Mouse (Mus musculus) thymus, adult 18-20 months (tissue): ENCODE results near the gene Brms1.
"Not testable (repeated sequence)": the region's sequence is repeated elsewhere in the genome, so short reads cannot be mapped to it uniquely, and the experiment has no call there.

Experiments
- DNase-seq, 2 experiments: peaks; one replicate each; pipeline ENCODE4 v3.0.0; 2022; ENCODE audit warnings: mixed read lengths in 2 of 2

The Brms1 gene

DNA sequence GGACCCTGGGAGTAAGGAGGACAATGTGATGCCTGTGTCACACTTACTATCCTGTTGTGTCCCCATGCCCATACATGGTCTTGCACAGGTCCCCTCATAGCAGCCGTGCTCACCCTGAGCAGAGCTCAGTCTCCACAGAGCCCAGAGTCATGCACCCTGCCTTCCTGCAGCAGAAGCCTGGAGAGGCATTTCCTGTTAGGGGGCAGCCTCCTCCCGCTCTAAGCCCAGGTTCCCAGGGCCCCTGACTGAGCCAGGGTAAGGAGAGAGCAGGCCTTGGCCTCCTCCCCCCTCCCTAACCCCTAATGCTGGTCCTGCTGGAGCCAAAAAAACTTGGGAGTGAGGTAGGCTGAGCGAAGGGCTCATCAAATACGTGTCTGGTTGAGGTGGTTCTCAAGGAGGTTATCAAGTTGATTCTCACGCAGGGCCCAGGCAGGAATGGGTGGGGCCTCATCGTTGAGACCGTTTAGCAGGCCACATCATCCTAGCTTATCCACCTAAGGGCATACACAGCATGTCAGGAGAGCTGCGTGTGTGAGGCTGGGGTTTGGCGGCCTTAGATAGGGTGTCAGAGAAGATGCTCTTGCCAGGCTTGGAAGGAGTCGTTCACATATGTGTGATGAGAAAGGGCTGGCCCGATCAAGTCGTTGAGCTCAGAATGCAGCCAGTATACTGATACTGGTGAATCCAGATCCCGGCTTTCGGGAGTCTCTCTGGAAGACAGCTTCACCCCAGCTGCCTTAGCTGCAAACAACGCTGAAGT, 26.1 kb downstream of the Brms1 start:
- no peak for DNase-seq

DNA sequence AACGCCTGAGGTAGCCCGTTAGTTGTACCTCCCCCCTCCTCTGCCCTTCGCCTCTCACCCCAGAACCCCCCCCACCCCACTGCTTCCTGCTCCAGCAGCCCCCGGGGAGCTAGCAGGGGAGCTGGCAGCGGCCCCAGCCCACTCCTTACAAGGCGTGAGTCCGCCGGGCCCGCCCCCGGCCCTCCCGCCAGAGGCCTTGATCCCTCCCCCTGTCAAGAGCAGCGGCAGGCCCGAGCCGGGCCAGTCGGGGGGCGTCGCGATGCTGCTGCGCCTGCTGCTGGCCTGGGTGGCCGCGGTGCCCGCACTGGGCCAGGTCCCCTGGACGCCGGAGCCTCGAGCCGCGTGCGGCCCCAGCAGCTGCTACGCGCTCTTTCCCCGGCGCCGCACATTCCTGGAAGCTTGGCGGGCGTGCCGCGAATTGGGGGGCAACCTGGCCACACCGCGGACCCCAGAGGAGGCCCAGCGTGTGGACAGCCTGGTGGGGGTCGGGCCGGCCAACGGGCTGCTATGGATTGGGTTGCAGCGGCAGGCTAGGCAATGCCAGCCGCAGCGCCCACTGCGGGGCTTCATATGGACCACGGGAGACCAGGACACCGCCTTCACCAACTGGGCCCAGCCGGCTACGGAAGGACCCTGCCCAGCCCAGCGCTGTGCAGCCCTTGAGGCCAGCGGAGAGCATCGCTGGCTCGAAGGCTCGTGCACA, 26.9 kb downstream of the Brms1 start, which contains the start of gene Cd248:
Cd248 (plus strand) TSS at position 212 of the 703 bp plus-strand sequence.
- DNase-seq, result no peak

DNA sequence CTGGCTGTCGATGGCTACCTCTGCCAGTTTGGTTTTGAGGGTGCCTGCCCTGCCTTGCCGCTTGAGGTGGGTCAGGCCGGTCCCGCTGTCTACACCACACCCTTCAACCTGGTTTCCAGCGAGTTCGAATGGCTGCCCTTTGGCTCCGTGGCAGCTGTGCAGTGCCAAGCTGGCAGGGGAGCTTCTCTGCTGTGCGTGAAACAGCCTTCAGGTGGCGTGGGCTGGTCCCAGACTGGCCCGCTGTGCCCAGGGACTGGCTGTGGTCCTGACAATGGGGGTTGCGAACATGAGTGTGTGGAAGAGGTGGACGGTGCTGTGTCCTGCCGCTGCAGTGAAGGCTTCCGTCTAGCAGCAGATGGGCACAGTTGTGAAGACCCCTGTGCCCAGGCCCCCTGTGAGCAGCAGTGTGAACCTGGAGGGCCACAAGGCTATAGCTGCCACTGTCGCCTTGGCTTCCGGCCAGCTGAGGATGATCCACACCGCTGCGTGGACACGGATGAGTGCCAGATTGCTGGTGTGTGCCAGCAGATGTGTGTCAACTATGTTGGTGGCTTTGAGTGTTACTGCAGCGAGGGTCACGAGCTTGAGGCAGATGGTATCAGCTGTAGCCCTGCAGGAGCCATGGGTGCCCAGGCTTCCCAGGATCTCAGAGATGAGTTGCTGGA, 27.5 kb downstream of the Brms1 start:
- no peak for DNase-seq

DNA sequence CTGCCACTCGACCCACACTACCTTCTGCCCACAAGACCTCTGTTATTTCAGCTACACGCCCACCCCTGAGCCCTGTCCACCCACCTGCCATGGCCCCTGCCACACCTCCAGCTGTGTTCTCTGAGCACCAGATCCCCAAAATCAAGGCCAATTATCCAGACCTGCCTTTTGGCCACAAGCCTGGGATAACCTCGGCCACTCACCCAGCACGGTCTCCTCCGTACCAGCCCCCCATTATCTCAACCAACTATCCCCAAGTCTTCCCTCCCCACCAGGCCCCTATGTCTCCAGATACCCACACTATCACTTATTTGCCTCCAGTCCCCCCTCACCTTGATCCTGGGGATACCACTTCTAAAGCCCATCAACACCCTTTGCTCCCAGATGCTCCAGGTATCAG, 28.3 kb downstream of the Brms1 start:
- DNase-seq, result no peak

DNA sequence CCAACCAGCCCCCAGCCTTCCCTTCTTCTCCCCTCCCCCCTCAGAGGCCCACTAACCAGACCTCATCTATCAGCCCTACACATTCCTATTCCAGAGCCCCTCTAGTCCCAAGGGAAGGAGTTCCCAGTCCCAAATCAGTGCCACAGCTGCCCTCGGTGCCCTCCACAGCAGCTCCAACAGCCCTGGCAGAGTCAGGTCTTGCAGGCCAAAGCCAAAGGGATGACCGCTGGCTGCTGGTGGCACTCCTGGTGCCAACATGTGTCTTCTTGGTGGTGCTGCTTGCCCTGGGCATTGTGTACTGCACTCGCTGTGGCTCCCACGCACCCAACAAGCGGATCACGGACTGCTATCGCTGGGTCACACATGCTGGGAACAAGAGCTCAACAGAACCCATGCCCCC, 28.8 kb downstream of the Brms1 start:
- no peak for DNase-seq

DNA sequence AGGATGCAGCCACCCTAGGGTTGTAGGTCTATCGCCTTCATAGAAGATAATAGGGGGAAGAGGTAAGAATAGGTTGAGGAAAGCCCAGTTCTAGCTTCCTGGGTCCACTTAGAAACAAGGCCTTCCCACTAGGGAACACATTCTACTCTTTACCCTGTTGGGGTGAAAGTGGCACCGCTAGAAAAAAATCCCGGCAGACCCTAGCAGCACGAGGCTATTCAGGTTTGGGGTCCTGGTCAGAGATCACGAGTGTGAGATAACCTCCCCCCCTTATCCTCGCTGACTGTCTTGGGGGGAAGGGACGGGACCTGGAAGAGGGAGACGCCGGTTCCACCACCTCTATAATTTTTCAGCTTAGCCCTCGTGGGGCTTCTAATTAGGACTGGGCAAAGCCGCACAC, 29.9 kb downstream of the Brms1 start:
- DNase-seq, result no peak

DNA sequence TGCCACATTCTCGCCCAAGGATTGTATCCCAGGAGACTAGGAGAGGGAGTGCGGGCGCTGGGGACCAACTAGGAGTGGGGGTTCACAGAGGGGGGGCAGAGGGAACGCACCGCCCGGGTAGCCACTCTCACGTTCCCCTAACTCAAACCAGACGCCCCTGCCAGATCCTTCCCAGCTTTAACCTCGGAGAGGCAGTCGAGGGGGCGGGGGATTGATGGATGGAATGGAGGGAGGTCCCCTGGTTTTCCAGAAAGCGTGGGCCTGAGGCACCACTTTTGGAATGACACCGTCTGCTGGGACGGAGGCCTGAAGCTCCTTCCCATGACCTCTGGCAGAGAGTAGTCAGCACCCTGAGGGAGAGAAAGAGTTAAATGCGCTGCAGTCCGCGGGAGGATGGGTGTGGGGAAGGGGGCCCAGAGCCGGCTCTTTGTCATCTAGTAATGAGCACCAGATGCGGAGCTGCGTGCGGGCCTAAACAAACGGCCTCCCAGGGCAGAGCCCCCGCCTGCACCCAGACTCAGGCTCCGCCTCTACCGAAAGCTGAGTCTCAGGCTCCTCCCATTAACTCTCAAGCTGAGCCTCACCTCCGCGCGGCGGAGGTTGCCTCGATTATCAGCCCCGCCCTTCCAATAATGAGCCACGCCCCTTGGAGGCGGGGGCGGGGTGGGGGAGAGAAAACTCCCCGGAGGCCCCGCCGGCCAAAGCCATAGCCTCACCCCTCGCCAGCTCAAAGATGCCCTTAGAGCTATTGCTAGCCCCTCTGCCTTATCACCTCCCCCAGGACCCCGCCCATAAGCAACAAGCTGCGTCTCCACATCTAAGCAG, 30.6 kb downstream of the Brms1 start:
- DNase-seq, result no peak

DNA sequence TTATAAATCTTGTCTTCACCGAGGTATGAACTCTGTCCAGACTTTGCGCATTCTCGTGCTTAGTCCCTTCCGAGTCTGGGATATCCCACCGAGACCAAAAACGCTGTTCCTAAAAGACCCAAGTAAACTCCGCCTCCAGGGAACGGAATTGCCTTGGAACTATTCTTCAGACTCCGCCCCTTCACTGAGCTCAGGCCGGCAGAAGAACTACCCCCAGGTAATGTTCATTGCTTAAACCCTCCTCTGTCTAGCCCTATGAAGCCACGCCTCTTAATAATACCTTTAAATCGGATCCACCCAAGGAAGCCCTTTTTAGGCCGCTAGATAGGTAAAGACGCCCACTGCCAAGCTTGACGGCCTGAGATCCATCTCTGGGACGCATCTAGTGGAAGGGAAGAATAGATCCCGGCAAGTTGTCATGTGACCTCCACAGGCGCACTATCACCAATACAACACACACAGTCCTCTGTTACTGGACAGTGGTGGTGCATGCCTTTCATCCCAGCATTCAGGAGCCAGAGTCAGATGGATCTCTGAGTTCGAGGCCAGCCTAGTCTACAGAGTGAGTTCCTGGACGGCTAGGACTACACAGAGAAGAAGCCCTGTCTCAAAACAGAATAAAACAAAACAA, 31.4 kb downstream of the Brms1 start:
- DNase-seq, result no peak

DNA sequence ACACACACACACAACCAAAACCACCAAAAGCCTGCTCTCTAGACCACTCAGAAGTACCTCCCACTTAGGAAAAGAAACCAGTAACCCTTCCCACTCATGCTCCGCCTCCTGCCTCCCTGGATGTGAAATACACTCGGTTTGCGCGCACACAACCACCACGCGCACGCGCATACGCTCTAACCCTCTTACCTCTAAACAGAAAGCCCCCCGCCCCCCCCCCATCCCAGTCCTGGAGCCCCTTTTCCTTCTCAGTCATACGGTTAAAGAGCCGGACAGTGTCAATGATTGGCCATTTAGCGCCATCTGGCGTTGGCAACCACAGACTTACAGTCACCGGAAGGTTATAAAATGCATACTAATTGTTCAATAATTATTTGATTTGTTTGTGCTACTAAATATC, 31.9 kb downstream of the Brms1 start:
- DNase-seq, result no peak

DNA sequence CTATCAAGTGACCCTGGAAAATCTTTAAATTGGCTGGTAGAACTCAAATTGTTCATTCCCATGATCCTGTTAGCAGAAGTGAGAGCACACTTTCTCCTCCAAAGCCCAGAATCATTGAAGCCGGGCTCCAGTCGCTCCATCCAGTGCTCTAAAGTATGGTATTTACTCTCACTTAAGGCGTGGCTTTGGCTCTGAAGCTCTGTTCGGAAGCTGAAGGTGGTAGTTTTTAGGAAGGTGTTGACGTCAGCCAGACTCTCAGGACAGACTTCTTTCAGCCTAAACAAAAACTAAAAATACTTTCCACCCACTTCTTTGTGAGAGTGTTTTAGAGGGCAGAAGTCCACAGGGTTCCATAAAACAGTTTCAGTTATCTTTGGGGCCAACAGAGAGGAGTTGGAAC, 32.4 kb downstream of the Brms1 start:
- DNase-seq, result no peak

DNA sequence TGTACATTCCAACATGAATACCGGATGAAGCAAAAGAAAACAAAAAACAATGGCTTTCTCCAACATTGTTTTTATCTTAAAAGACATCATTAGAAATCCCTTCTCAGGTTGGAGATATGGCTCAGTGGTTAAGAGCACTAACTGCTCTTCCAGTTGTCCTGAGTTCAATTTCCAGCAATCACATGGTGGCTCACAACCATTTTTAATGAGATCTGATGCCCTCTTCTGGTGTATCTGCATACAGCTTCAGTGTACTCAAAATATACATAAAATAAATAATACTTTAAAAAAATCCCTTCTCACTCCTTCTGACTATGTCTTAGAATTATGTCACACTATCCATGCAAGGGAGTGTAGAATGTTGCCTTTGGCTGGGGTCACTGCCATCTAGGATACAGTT, 38.1 kb downstream of the Brms1 start:
- DNase-seq, result no peak

DNA sequence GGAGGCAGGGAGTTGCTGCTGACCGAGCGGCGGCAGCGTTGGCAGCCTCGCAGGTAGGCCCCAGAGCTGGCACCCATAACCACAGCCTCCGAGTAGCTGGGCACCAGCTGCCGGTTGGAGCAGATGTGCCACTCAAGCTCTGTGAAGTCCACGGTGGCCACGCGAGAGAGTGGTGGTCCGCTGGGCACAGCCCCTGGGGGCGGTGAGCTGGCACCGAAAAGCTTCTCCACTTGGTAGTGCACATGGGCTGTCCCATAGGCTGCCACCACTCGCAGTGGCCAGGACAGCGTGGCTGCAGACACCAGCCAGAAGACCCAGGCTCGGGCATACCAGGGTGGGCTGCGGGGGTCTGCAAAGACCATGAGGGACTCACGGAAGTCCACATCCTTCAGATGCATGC, 40.9 kb downstream of the Brms1 start:
- DNase-seq, result no peak

DNA sequence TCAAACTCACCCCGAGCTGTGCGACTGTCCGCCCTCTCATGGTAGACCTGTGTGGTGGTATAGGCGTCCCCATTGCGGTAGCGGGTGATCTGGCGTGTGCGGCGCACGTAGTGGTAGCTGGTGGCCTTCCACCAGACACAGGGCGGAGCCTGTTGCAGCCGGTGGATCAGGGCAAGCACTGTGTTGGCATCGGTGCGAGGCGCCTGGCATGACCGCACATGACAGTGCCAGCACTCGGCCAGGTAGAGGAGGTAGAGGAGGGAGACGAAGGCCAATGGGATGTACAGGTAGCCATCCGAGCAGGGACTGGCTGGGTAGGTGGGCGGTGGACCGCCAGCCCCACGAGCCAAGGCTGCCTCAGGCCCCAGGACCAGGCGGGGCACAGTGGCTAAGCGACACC, 41.4 kb downstream of the Brms1 start:
- DNase-seq, result no peak

DNA sequence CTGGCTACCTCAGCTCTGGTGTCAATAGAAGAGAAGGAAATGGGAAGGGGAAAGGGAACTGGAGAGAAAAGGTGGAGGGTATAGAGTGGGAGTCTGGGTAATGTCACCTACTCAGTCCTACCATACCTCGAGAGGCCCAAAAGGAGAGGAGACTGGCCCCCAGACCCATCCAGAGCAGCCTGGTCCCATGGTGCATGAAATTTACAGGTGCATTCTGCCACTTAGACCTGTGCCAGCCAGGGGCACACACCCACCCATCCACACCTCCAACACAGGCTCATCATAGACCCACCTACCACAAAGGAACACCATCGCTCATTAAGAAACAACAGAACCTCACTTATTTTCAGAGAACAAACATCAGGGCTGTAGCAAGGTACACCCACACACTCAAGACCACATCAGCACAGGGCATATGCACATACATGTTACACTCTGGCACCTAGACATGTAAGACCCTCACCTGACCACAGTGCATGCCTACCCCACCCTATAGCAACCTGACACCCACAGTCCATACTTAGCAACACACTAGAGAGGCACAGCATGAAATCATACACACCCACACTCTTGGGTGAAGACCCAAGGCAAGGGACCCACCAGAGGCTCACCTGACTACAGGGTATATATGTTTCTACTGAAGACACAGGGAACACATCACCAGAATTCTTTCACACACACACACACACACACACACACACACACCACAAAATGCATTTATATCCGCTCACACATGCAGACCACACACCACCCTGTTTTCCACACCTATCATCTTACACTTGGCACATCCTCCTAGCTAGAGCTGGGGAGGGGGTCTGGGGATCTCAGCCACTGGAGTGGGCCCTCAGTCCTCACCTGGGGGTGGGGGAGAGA, 43.0 kb downstream of the Brms1 start:
- no peak for DNase-seq

DNA sequence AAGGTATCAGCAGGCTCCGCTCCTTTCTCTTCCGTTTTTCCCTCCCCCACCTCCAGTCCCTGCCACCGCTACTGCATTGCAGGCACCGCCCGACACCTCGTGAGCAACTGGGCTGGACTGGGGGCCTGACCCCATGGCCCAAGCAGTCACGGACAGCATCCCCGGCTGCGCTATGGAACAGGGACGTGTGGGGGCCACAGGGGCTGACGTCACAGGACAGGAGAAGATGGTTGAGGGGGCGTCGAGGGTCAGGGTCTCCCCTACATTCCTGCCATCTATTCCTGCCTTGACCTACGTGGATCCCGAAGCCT, 43.6 kb downstream of the Brms1 start:
- DNase-seq, result no peak

DNA sequence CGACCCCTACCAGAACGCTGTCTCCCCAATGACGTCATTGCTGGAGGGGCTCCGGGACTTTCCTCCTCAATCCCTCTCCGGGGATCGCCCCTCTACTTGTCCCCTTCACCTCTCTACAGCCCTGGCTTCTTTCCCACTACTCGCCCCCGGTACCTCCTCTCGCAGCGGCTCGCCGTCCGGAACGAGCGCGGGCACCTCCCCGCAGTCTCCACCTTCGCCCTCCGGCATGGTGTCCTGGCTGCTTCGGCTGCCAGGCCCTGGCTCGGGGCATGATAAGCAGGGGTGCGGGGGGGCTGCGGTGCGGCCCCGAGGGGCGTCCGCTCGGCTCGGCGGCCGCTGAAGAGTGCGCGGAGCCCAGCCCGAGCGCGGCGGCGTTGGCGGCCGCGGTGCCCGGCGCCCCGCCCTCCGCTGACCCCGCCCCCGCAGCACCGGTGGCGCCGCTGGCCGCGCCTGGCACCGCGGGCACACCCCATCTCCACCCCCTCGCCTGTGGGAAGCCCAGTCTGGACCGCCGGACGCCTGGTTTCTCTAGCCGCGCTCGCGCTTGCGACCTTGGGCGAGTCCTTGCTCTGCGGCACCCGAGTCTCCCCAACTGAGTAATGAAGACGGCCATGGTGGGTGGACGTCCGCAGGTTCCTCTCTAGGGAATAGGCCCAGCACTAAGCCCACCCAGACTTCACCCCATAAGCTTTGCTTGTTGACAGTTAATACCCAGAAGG, 44.1 kb downstream of the Brms1 start, which contains the start of gene Tmem151a:
Tmem151a (minus strand) TSS at position 387 of the 719 bp plus-strand sequence.
- no peak for DNase-seq

DNA sequence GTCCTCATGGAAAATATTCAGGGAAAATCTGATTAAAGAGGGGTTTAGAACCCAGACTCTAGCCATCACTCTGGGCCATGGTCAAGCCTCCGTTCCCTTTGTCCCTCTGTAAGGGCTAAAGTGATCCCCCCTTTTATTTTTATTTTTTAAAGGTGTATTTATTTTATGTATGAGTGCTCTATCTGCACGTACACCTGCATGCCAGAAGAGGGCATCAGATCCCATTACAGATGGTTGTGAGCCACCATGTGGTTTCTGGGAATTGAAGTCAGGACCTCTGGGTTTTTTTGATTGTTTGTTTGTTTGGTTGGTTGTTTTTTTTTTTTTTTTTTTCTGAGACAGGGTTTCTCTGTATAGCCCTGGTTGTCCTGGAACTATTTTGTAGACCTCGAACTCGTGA, 45.4 kb downstream of the Brms1 start:
- DNase-seq, result not testable (repeated sequence)

DNA sequence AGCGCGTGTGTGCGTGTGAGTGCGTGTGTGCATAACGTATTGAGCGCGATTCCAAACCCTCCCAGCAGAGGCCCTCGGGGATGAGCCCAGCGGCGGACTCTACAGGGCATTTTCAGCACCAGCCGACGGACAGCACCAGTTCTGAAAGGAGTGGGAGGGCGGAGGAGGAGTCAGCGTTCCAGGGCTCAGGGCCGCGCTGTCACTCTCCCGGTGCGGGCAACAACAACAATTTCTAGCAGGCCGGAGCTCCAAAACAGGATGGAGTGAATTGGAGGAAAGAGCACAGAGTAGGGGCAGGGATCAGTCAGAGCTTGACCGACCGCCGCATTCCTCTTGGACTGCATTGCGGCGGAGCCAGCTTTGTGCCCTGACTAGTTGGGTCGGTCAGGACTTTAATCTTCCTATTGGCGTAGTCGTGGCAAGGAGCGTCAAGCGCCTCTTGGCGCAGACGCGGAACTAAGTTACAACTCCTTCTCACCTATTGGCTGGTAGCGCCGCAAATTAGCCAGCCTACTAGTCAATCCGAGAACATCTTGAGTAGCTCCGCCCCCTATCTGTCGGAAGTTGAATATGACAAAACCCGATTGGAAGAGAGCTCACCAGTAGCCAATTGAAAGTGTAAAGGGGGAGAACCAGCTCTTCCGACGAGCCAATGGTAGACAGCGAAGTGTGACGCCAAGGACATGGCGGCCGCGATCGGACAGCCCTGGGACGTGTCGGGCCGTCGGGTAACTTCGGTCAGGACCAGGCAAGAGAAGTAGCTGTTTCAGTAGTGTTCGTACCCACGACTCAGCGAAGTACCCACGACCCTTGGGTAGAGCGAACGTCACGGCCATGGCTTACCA, 47.0 kb downstream of the Brms1 start, which contains the start of gene Yif1a:
Yif1a (plus strand) TSS at position 655 of the 845 bp plus-strand sequence.
- DNase-seq, result peak; percentile 82 to 95

DNA sequence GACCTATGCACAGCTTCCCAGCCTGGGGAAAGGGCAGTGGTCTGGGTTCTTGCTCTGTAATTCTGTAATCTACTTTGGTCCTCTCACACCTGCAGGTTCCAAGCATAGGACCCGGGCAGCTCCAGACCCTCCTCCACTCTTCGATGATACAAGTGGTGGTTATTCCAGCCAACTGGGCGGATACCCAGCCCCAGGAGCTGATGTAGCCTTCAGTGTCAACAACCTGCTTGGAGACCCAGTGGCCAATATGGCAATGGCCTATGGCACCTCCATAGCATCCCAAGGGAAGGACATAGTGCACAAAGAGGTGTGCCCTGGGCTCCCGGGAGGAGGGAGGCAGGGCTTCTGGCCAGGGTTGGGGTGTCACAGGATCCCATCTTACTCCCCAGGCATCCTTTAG, 48.2 kb downstream of the Brms1 start:
- no peak for DNase-seq

DNA sequence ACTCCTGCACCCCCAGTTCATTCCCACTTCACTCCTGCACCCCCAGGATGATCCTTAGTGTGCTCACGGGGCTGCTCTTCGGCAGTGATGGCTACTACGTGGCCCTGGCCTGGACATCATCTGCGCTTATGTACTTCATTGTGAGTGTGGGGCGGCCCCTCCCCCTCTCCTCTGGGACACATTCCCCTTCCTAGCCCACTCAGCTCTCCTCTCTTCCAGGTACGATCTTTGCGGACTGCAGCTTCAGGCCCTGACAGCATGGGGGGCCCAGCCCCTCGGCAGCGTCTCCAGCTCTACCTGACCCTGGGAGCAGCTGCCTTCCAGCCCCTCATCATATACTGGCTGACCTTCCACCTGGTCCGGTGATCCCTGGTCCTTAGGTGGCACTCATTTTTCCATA, 50.9 kb downstream of the Brms1 start:
- no peak for DNase-seq
